Comparison of ENCODE assay signal across 34 mouse cellular contexts in the genomic region with DNA sequence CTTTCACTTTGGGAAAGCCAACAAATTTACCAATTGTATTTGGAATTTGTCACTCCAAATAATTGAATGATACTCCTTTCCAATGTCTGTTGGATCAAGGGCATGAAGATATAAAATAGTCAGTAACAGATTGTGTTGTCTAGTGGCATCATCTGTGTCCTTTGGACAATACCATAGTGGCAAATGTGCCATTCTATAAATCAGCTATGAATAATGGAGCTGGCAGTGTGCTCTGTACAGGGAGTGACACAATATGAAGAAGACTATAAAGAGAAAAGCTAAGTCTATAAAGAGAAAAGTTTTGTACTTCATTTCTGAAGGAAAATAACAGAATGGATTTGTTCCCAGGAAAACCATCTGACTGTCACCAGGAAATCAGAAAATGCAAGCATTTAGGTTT.
"Had no signal": no experiment of that assay in that cellular context is flagged by ENCODE, and none has a peak within 500 bp of the region (broad histone marks: within the 10 kb centered on the region; RNA-seq: fewer than 3 reads in every experiment).

No protein-coding gene starts in this region.

- H3K4me3 ChIP-seq: heart, embryonic 12.5 days; heart, embryonic 13.5 days; heart, embryonic 15.5 days; hindbrain, embryonic 10.5 days; hindbrain, embryonic 12.5 days; hindbrain, embryonic 13.5 days; hindbrain, embryonic 15.5 days; intestine, embryonic 15.5 days; kidney, embryonic 15.5 days; layer of hippocampus, adult 2 months; left cerebral cortex, adult 2 months had no signal

- ATAC-seq: hindbrain, embryonic 16.5 days; hindbrain, postnatal 0 days; inflammation-experienced regulatory T-cells, adult 6 months; intestine, embryonic 15.5 days; intestine, embryonic 16.5 days; intestine, postnatal 0 days had no signal

- H3K4me2 ChIP-seq: heart, embryonic 12.5 days; heart, embryonic 13.5 days; heart, embryonic 15.5 days; hindbrain, embryonic 12.5 days; hindbrain, embryonic 13.5 days; hindbrain, embryonic 14.5 days; hindbrain, embryonic 15.5 days; intestine, embryonic 15.5 days; kidney, embryonic 15.5 days had no signal

- DNase-seq: heart, postnatal 10 days; heart, postnatal 14 days; heart, postnatal 36 days; heart, postnatal 4 days; kidney, adult 11 months; kidney, adult 18-20 months; kidney, adult 2 months; kidney, adult 8-10 months; kidney, adult 9 months; kidney, postnatal 10 days; kidney, postnatal 14 days; kidney, postnatal 25 days; kidney, postnatal 36 days; kidney, postnatal 4 days; layer of hippocampus, adult 9-11 months; layer of hippocampus, postnatal 36 days had no signal

- H3K36me3 ChIP-seq: heart, embryonic 12.5 days; heart, embryonic 13.5 days; heart, embryonic 15.5 days; hindbrain, embryonic 10.5 days; hindbrain, embryonic 12.5 days; hindbrain, embryonic 13.5 days; hindbrain, embryonic 15.5 days; intestine, embryonic 15.5 days; kidney, embryonic 15.5 days had no signal

- H3K27ac ChIP-seq: heart, embryonic 13.5 days; heart, embryonic 15.5 days; hindbrain, embryonic 10.5 days; hindbrain, embryonic 12.5 days; hindbrain, embryonic 13.5 days; hindbrain, embryonic 14.5 days; hindbrain, embryonic 15.5 days; hindbrain, postnatal 0 days; intestine, embryonic 15.5 days; kidney, embryonic 15.5 days; kidney, postnatal 0 days; layer of hippocampus, adult 2 months; left cerebral cortex, adult 2 months had no signal

- H3K4me1 ChIP-seq: heart, embryonic 12.5 days; heart, embryonic 13.5 days; heart, embryonic 15.5 days; hindbrain, embryonic 10.5 days; hindbrain, embryonic 12.5 days; hindbrain, embryonic 13.5 days; hindbrain, embryonic 15.5 days; intestine, embryonic 15.5 days; kidney, embryonic 15.5 days had no signal

- H3K9me3 ChIP-seq: heart, embryonic 12.5 days; heart, embryonic 13.5 days; heart, embryonic 15.5 days; hindbrain, embryonic 10.5 days; hindbrain, embryonic 12.5 days; hindbrain, embryonic 13.5 days; hindbrain, embryonic 15.5 days; intestine, embryonic 15.5 days; kidney, embryonic 15.5 days had no signal

- H3K27me3 ChIP-seq: heart, embryonic 12.5 days; heart, embryonic 13.5 days; heart, embryonic 15.5 days; hindbrain, embryonic 12.5 days; hindbrain, embryonic 13.5 days; hindbrain, embryonic 15.5 days; intestine, embryonic 15.5 days; kidney, embryonic 15.5 days had no signal

- H3K9ac ChIP-seq: heart, embryonic 12.5 days; heart, embryonic 13.5 days; heart, embryonic 15.5 days; hindbrain, embryonic 12.5 days; hindbrain, embryonic 13.5 days; hindbrain, embryonic 14.5 days; hindbrain, embryonic 15.5 days; intestine, embryonic 15.5 days; kidney, embryonic 15.5 days had no signal
